Comparison of ENCODE assay signal across 8 mouse cellular contexts in the genomic region with DNA sequence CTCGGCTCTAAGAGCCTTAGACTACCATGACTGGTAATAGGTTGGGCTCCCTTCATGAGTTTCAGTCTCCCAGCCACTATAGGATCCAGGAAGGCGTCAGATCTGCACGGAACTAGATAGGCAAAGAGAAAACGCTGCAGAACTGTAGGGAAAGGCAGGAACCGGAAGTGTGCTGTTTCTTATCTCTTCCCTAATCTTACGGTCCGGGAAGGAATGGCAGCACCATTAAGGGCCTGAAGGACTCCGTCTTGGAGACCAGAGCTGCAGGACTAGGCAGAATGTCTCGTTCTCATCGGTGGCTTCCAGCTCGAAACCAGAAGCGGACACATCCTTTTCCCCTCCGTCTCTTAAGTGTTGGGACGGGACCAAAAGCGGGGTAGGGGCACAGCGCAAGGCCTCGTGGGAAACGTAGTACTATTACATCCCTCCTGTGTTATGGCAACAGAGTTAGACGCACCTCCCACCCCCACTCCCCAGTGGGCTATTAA. TPM values are rescaled to one million over a fixed set of nuclear protein-coding genes. Genes with fewer than 3 reads are reported as not detected.
DNase-seq lines count a peak whose midpoint lies in the region; ATAC-seq and TF ChIP-seq lines count a peak whose summit lies in the region.

No protein-coding gene starts in this region.

- peak overlapping the region; percentile 59 for H3K9ac ChIP-seq in hindbrain, embryonic 12.5 days

- no peaks in the 10 kb centered on the region for H3K27me3 ChIP-seq in hindbrain, embryonic 12.5 days
- H3K27me3 ChIP-seq in thymus, adult 2 months (ENCODE audit: control insufficient read depth, insufficient read depth, low read length), result no peaks in the 10 kb centered on the region

- H3K36me3 ChIP-seq in hindbrain, embryonic 12.5 days, result peaks cover 31% of the 10 kb centered on the region
- H3K36me3 ChIP-seq in thymus, adult 2 months (ENCODE audit: control insufficient read depth, insufficient read depth, low read length), result peaks cover 12% of the 10 kb centered on the region

- no peak for TF ChIP-seq CTCF in thymus, adult 2 months (IDR thresholded peaks at IDR 0.05; ENCODE audit: borderline replicate concordance, control insufficient read depth, extremely low read depth, insufficient read depth, low read length, poor library complexity)

- TF ChIP-seq POLR2A in thymus, adult 2 months (IDR thresholded peaks at IDR 0.05; ENCODE audit: control insufficient read depth, extremely low read depth, insufficient read depth, low read length, poor library complexity), result peak; percentile 51; the same call in 1 of the 2 replicates

- DNase-seq in Muller cell, postnatal 12 days (ENCODE audit: inconsistent ontology term), result peak; percentile 64
- DNase-seq in cerebellum, adult 9-11 months, result peak; percentile 75
- peak; percentile 50 to 61 for DNase-seq in frontal cortex, postnatal 14 days (ENCODE audit: low spot score in 2 of 2)
- peak; percentile 70 to 79 for DNase-seq in layer of hippocampus, postnatal 10 days (ENCODE audit: low spot score in 2 of 2)
- peak; percentile 65 for DNase-seq in lung, postnatal 10 days
- DNase-seq in ovary, postnatal 14 days (ENCODE audit: low spot score), result peak; percentile 56
- DNase-seq in thymus, adult 2 months, result peak; percentile 57

- H3K4me3 ChIP-seq in hindbrain, embryonic 12.5 days, result peak overlapping the region; percentile 42
- H3K4me3 ChIP-seq in thymus, adult 2 months (ENCODE audit: control insufficient read depth, insufficient read depth, low read length), result peak overlapping the region; percentile 99

- H3K27ac ChIP-seq in hindbrain, embryonic 12.5 days, result peak overlapping the region; percentile 89
- H3K27ac ChIP-seq in thymus, adult 2 months (ENCODE audit: control insufficient read depth, insufficient read depth, low read length), result peak overlapping the region; percentile 97

- H3K4me1 ChIP-seq in hindbrain, embryonic 12.5 days, result peaks cover 4% of the 10 kb centered on the region; the same call in 1 of the 2 replicates
- peaks cover 3% of the 10 kb centered on the region for H3K4me1 ChIP-seq in thymus, adult 2 months (replicated peaks; ENCODE audit: control insufficient read depth, insufficient read depth, low read length)

- ATAC-seq in hindbrain, embryonic 12.5 days (ENCODE audit: low FRiP score), result peak; percentile 83

- WGBS in hindbrain, embryonic 12.5 days, result 7% methylated on average over 19 of the region's 19 CpGs
- WGBS in thymus, adult 2 months, result 2% methylated on average over 19 of the region's 19 CpGs

- H3K4me2 ChIP-seq in hindbrain, embryonic 12.5 days (replicated peaks), result peak overlapping the region; percentile 54

- H3K9me3 ChIP-seq in hindbrain, embryonic 12.5 days (replicated peaks), result no peaks in the 10 kb centered on the region

RNA-seq across cellular contexts. Expression of a gene that starts 11.9 kb away (rescaled TPM):
- polyA plus RNA-seq in hindbrain, embryonic 12.5 days (2016; fragmentation: Nextera tagmentation; extraction: Ambion mirVana), result 497 and 613 TPM in 2 replicates
- 100 to 1,000 TPM; 535 to 542 TPM for total RNA-seq in layer of hippocampus, postnatal 10 days (2021)
- 2,545 and 2,907 TPM in 2 replicates for polyA plus RNA-seq in thymus, adult 2 months (2012; rRNA removed)

RNA-seq across cellular contexts. Expression of a gene that starts 12.6 kb away (rescaled TPM):
- 13.0 and 14.5 TPM in 2 replicates for polyA plus RNA-seq in hindbrain, embryonic 12.5 days (2016; fragmentation: Nextera tagmentation; extraction: Ambion mirVana)
- 10 to 100 TPM; 12.1 to 13.1 TPM for total RNA-seq in layer of hippocampus, postnatal 10 days (2021)
- polyA plus RNA-seq in thymus, adult 2 months (2012; rRNA removed), result 14.3 and 14.9 TPM in 2 replicates

RNA-seq across cellular contexts. Expression of a gene that starts 17.0 kb away (rescaled TPM):
- polyA plus RNA-seq in hindbrain, embryonic 12.5 days (2016; fragmentation: Nextera tagmentation; extraction: Ambion mirVana), result 0.63 and 0.72 TPM in 2 replicates
- total RNA-seq in layer of hippocampus, postnatal 10 days (2021), result 1 to 10 TPM; 1.2 TPM
- polyA plus RNA-seq in thymus, adult 2 months (2012; rRNA removed), result 1.0 and 1.8 TPM in 2 replicates

RNA-seq across cellular contexts. Expression of a gene that starts 29.2 kb away (rescaled TPM):
- polyA plus RNA-seq in hindbrain, embryonic 12.5 days (2016; fragmentation: Nextera tagmentation; extraction: Ambion mirVana), result 6.2 and 6.4 TPM in 2 replicates
- 1 to 10 TPM; 6.0 to 8.9 TPM for total RNA-seq in layer of hippocampus, postnatal 10 days (2021)
- 1.7 and 2.2 TPM in 2 replicates for polyA plus RNA-seq in thymus, adult 2 months (2012; rRNA removed)

RNA-seq across cellular contexts. Expression of a gene that starts 55.4 kb away (rescaled TPM):
- polyA plus RNA-seq in hindbrain, embryonic 12.5 days (2016; fragmentation: Nextera tagmentation; extraction: Ambion mirVana), result 14.5 and 15.2 TPM in 2 replicates
- 10 to 100 TPM; 14.7 to 15.7 TPM for total RNA-seq in layer of hippocampus, postnatal 10 days (2021)
- polyA plus RNA-seq in thymus, adult 2 months (2012; rRNA removed), result 8.7 and 9.3 TPM in 2 replicates

Comparison
In these comparisons a context has a peak if more than half of its experiments do, and no peak if none do; other contexts are left out.
1. Peak in every context shown above with its lines: DNase-seq, ATAC-seq, H3K4me3 ChIP-seq and H3K27ac ChIP-seq.